Mouse (Mus musculus) midbrain, embryonic 14.5 days (tissue): ENCODE data around the gene Kcna6. TPM values are rescaled to one million over a fixed set of nuclear protein-coding genes. Genes with fewer than 3 reads are reported as not detected.

ENCODE experiments used
- ATAC-seq: fragments of 200-750 bp; cut with Nextera tagmentation; 2 replicates; pipeline ENCODE4 v1.8.0; 2017; ENCODE audit warnings: moderate number of reproducible peaks, moderate library complexity; ENCODE audit not compliant: low FRiP score, low TSS enrichment
- DNase-seq: peaks from one replicate; pipeline ENCODE4 v3.0.0-alpha.2; 2015
- H3K27ac ChIP-seq: fragments of 300-500 bp; sonication (generic); replicated peaks from 2 replicates; pipeline ENCODE4 v1.5.1; 2014; ENCODE audit warnings: mild to moderate bottlenecking, low read depth, low read length, moderate library complexity
- H3K27me3 ChIP-seq: fragments of 300-500 bp; sonication (generic); 2 replicates; pipeline ENCODE4 v1.6.1; 2014; ENCODE audit warnings: low read length, control low read depth, mixed read lengths; ENCODE audit not compliant: control insufficient read depth, insufficient read depth
- H3K36me3 ChIP-seq: fragments of 300-500 bp; sonication (generic); 2 replicates; pipeline ENCODE4 v1.6.1; 2014; ENCODE audit warnings: low read length, control low read depth; ENCODE audit not compliant: control insufficient read depth, insufficient read depth
- H3K4me1 ChIP-seq: fragments of 300-500 bp; sonication (generic); 2 replicates; pipeline ENCODE4 v1.6.1; 2014; ENCODE audit warnings: mild to moderate bottlenecking, antibody characterized with exemption, low read length, control low read depth; ENCODE audit not compliant: control insufficient read depth, insufficient read depth
- H3K4me2 ChIP-seq: fragments of 300-500 bp; sonication (generic); 2 replicates; pipeline ENCODE4 v1.6.1; 2014; ENCODE audit warnings: mild to moderate bottlenecking, low read length, moderate library complexity
- H3K4me3 ChIP-seq: fragments of 300-500 bp; sonication (generic); replicated peaks from 2 replicates; pipeline ENCODE4 v1.5.1; 2014; ENCODE audit warnings: low read depth, low read length
- H3K9ac ChIP-seq: fragments of 300-500 bp; sonication (generic); replicated peaks from 2 replicates; pipeline ENCODE4 v1.6.1; 2014; ENCODE audit warnings: mild to moderate bottlenecking, low read length, moderate library complexity
- H3K9me3 ChIP-seq: fragments of 300-500 bp; sonication (generic); 2 replicates; pipeline ENCODE4 v1.6.1; 2016; ENCODE audit warnings: low read length, control low read depth, mixed read lengths; ENCODE audit not compliant: control insufficient read depth
- WGBS: fragments of 180-500 bp; shearing (Covaris S2); extraction: QIAGEN DNeasy Blood & Tissue Kit; methylation state at CpG from one replicate; pipeline ENCODE4 v1.1.7; 2014; 5-methylcytosine and 5-hydroxymethylcytosine counted together
- polyA plus RNA-seq: library from polyadenylated mRNA; unstranded; fragments of >200 nt; fragmentation: Nextera tagmentation; extraction: Ambion mirVana; gene quantifications from 2 replicates; pipeline ENCODE4 v1.2.1, GENCODE M21; 2014

Kcna6 gene
- 13.3 and 14.3 TPM in 2 replicates for polyA plus RNA-seq

GRCm38 (mm10) chr6:126740211-126741142, at the start of gene Kcna6:
Kcna6 (minus strand) TSS chr6:126740674.
- peak within 1 kb of the TSS; percentile 50 for H3K4me3 ChIP-seq
- H3K27me3 ChIP-seq, result 0 out of 2 replicates have a peak, but pooled peaks cover 4% of the 10 kb centered on the region
- no peaks in the 10 kb centered on the region for H3K9me3 ChIP-seq
- ATAC-seq (peak; percentile 90), DNase-seq (peak; percentile 84)
- H3K27ac ChIP-seq, result peak within 1 kb of the TSS; percentile 69
- peaks cover 10% of the 10 kb centered on the region for H3K4me1 ChIP-seq
- H3K9ac ChIP-seq, result peak within 1 kb of the TSS; percentile 47
- 2% methylated on average over 36 of the region's 36 CpGs for whole genome bisulfite sequencing
- peak within 1 kb of the TSS; percentile 73 for H3K4me2 ChIP-seq
- no peaks in the 10 kb centered on the region for H3K36me3 ChIP-seq

DNA sequence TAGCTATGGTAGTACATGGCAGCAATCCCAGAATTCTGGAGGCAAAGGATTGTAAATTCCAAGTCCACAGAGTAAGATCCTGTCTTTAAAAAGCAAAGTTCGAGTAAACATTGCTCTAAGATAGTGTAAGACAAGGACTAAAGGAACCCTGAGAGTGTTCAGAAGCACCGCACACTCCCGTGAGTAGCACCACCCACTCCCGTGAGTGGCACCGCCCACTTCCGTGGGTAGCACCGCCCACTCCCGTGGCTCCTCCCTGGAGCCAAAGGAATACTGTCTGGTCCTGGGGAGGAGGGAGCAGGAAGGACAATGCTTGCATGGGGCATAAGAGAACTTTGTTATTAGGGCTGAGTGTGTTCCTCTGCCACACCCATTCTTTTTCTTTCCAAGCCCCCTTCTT, 48.4 kb upstream of the Kcna6 start:
- ATAC-seq, result no peak
- Histone ChIP-seq H3K4me2 (no peak overlapping the region), H3K9me3 (no peaks in the 10 kb centered on the region), H3K36me3 (no peaks in the 10 kb centered on the region), H3K4me1 (no peaks in the 10 kb centered on the region), H3K4me3 (no peak overlapping the region), H3K9ac (no peak overlapping the region), H3K27me3 (no peaks in the 10 kb centered on the region), H3K27ac (no peak overlapping the region)
- DNase-seq, result no peak
- WGBS, result 79% methylated on average over 8 of the region's 8 CpGs

DNA sequence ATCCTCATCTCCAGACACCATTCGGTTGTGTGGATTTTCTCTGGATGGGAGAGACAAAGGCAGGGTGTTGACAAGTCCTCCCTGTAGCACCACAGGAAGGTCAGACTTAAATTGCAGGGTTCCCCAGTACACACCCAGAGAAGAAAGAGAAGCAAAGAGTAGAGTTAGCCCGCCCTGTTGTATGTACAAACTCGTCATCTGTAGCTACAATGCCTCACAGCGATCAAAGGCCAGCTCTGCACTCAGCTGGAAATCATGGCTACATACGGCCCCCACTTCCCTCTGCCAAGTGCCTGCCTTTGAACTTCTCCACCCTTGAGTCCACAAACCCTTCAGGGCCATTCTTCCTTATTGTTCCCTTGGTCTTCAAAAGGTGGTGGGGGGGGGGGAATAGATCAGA, 43.7 kb upstream of the Kcna6 start:
- no peaks in the 10 kb centered on the region for H3K9me3 ChIP-seq
- no peaks in the 10 kb centered on the region for H3K27me3 ChIP-seq
- no peaks in the 10 kb centered on the region for H3K4me1 ChIP-seq
- no peak for ATAC-seq
- H3K9ac ChIP-seq, result no peak overlapping the region
- no peak overlapping the region for H3K4me3 ChIP-seq
- no peak overlapping the region for H3K27ac ChIP-seq
- H3K36me3 ChIP-seq, result no peaks in the 10 kb centered on the region
- no peak for DNase-seq
- no peak overlapping the region for H3K4me2 ChIP-seq
- WGBS, result 61% methylated on average over 5 of the region's 5 CpGs

DNA sequence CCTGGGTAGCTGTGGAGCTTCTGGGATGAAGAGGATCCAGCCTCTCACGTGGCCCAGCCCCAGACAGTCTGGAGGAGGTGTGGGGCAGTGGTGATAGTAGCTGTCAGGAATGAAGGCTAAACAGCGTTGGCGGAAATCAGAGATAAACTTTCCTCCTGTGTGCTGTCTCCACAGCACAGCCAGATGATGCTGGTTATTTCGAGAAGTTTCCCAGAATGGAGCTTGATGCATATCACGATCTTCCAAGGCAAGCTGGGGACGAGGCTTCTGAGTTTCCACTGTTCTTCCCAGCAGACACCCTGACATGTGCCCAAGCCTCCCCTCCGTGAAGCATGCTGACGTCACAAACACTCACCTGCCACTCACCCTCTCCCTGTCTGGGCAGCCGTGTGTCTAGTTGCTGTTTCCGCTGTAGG, 43.2 kb upstream of the Kcna6 start:
- no peaks in the 10 kb centered on the region for H3K36me3 ChIP-seq
- no peaks in the 10 kb centered on the region for H3K4me1 ChIP-seq
- H3K27me3 ChIP-seq, result no peaks in the 10 kb centered on the region
- no peak overlapping the region for H3K27ac ChIP-seq
- 75% methylated on average over 10 of the region's 10 CpGs for WGBS
- no peak overlapping the region for H3K4me2 ChIP-seq
- DNase-seq (no peak), ATAC-seq (no peak)
- no peak overlapping the region for H3K9ac ChIP-seq
- H3K9me3 ChIP-seq, result no peaks in the 10 kb centered on the region
- no peak overlapping the region for H3K4me3 ChIP-seq

GRCm38 (mm10) chr6:126783056-126783455, 42.6 kb upstream of the Kcna6 start:
- no peak for DNase-seq
- no peak overlapping the region for H3K27ac ChIP-seq
- H3K9ac ChIP-seq, result no peak overlapping the region
- H3K27me3 ChIP-seq, result no peaks in the 10 kb centered on the region
- no peaks in the 10 kb centered on the region for H3K9me3 ChIP-seq
- WGBS, result 94% methylated on average over 1 of the region's 1 CpGs
- H3K4me3 ChIP-seq, result no peak overlapping the region
- no peak overlapping the region for H3K4me2 ChIP-seq
- no peaks in the 10 kb centered on the region for H3K4me1 ChIP-seq
- no peak for ATAC-seq
- H3K36me3 ChIP-seq, result no peaks in the 10 kb centered on the region

DNA sequence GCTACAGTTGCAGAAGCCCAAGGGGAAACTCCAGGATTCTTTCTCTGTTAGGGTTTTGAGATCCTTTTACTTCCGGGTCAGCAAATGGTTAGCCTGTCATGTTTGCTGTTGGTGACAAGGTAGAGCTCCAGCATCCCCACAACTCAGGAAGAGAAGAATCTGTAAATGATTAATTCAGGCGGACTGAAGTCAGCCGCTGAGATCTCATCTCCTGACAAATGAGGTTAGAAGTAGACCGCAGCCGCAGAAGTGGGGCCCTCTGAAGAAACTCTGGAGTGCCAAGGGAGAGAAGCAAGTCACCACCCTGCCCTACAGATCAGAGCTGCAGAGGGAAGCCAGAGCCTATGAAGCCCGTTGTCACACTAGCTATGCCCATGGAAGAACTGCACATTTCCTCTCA, 37.4 kb upstream of the Kcna6 start:
- Histone ChIP-seq H3K9me3 (no peaks in the 10 kb centered on the region), H3K27me3 (no peaks in the 10 kb centered on the region), H3K36me3 (no peaks in the 10 kb centered on the region), H3K27ac (no peak overlapping the region), H3K4me2 (no peak overlapping the region), H3K4me3 (no peak overlapping the region), H3K9ac (no peak overlapping the region), H3K4me1 (no peaks in the 10 kb centered on the region)
- ATAC-seq (no peak), DNase-seq (no peak)
- 87% methylated on average over 6 of the region's 6 CpGs for WGBS

- Histone ChIP-seq H3K27ac (no peak overlapping the region), H3K9me3 (no peaks in the 10 kb centered on the region), H3K4me1 (peaks cover 10% of the 10 kb centered on the region; the same call in 1 of the 2 replicates), H3K9ac (no peak overlapping the region), H3K4me2 (no peak overlapping the region), H3K4me3 (no peak overlapping the region), H3K36me3 (no peaks in the 10 kb centered on the region), H3K27me3 (no peaks in the 10 kb centered on the region; the same call in 1 of the 2 replicates)
- WGBS, result 59% methylated on average over 4 of the region's 4 CpGs
- ATAC-seq (no peak), DNase-seq (no peak)
These were observed 33.4 kb upstream of the Kcna6 start for GRCm38 (mm10) chr6:126773873-126774272.

DNA sequence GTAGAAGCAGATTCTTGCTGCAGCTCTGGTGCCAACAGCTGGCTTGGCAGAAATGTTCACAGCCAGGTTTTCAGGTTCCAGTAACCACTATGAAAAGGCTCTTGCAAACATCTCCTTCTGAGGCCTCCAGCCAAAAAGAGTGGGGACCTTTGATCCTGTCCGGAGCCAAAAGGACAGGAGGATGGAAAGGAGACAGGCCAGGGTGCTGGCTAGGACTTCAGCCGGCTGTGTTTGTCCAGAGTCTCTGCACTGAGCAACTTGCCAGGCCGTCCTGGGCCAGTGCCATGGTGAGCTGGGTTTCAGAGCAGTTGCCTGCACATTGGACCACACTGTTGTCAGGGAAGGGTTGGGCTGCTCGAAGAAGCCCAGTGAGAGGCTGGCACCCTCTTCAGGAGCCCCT, 31.9 kb upstream of the Kcna6 start:
- 81% methylated on average over 4 of the region's 4 CpGs for WGBS
- peaks cover 25% of the 10 kb centered on the region for H3K4me1 ChIP-seq
- no peaks in the 10 kb centered on the region for H3K36me3 ChIP-seq
- no peak for DNase-seq
- no peak overlapping the region for H3K27ac ChIP-seq
- no peaks in the 10 kb centered on the region; the same call in 1 of the 2 replicates for H3K27me3 ChIP-seq
- no peaks in the 10 kb centered on the region for H3K9me3 ChIP-seq
- no peak for ATAC-seq
- no peak overlapping the region for H3K4me3 ChIP-seq
- H3K4me2 ChIP-seq, result no peak overlapping the region
- no peak overlapping the region for H3K9ac ChIP-seq
